Mouse (Mus musculus) thymus, adult 2 months (tissue): ENCODE measurements around the gene Mreg.

Source experiments
- CTCF ChIP-seq: fragments of 200-500 bp; IDR thresholded peaks from 2 replicates; pipeline ENCODE4 v1.5.1; 2012; ENCODE audit warnings: mild to moderate bottlenecking, control low read depth, low read length, moderate library complexity, borderline replicate concordance; ENCODE audit not compliant: control insufficient read depth, poor library complexity, insufficient read depth; ENCODE audit errors: extremely low read depth
- POLR2A ChIP-seq: fragments of 200-500 bp; IDR thresholded peaks from 2 replicates; pipeline ENCODE4 v1.6.1; 2012; ENCODE audit warnings: mild to moderate bottlenecking, low read length, control low read depth, moderate library complexity; ENCODE audit not compliant: control insufficient read depth, poor library complexity, insufficient read depth; ENCODE audit errors: extremely low read depth

DNA sequence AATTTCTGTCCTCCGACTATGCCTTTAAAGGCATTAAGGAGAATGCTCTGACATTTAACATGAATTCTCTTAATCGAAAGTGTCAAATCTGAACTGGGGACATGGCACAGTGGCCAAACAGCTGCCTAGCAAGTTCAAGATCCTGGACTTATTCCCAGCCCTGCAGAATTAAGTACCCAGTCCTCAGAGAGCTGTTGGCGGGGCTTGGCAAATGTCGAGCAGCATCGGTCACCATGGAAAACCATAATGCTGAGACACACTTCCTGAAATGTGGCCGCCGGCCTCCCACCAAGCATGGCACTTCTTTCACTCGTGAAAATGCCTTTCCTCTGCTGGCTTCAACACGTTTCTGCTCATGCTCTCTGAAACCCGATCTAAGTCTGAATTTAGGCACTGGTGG is 24.6 kb downstream of the Mreg start:
- TF ChIP-seq CTCF (no peak), POLR2A (no peak)
